Mouse (Mus musculus): ENCODE results near the gene 1600002K03Rik.

DNA sequence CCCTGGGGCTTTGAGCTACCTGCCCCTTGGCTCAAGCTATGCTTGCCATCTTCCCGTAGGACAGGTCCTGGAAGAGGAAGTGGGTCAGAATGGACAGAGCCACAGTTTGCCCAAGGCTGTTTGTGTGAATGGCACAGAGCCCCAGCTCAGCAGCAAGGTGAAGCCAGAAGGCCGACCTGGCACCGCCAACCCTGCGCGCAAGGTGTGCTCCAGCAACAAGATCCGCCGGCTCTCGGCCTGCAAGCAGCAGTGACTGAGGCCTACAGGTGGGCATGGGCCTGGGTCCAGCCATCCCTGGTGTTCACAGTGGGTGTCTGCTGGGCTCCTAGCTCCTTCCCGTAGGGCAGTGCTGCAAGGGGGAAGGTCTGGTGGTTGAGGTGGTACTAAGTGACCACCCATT is 42.9 kb upstream of the 1600002K03Rik start:
- TF ChIP-seq CTCF (IDR thresholded peaks at IDR 0.05; ENCODE audit: borderline replicate concordance, insufficient read depth, low read length), result no peak
- TF ChIP-seq POLR2A (IDR thresholded peaks at IDR 0.05; ENCODE audit: low read depth, low read length), result no peak

Measured in embryonic fibroblast, embryonic 13.5 days (primary cell).